Mouse (Mus musculus) yolk sac, embryonic 10.5 days (tissue): Measurements from ENCODE around the gene Klk1b11.
"Not testable (repeated sequence)": the region's sequence is repeated elsewhere in the genome, so short reads cannot be mapped to it uniquely, and the experiment has no call there.

ENCODE experiments used
- DNase-seq: peaks from one replicate; pipeline ENCODE4 v3.0.0-alpha.2; 2017; ENCODE audit warnings: low spot score

The Klk1b11 gene

DNA sequence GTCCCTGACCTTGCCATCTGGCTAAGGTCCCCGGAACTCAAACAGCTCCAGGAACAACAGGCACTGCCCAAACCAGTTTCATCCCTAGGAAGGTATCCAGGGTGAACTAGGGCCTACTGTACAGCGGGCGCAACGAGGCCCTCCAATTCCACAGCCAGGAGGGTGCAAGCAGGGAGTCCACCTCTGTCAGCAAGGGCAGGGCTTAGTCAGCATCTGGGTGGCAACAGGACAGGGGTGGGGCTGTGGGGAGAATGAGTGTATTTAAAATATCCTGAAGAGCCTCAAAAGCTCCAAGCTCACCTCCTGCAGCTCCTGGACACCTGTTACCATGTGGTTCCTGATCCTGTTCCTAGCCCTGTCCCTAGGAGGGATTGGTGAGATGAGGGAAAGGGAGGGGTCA lies at the start of gene Klk1b11:
Gene Klk1b11 (plus strand): TSS at position 301 of the 400 bp plus-strand sequence.
- not testable (repeated sequence) for DNase-seq

DNA sequence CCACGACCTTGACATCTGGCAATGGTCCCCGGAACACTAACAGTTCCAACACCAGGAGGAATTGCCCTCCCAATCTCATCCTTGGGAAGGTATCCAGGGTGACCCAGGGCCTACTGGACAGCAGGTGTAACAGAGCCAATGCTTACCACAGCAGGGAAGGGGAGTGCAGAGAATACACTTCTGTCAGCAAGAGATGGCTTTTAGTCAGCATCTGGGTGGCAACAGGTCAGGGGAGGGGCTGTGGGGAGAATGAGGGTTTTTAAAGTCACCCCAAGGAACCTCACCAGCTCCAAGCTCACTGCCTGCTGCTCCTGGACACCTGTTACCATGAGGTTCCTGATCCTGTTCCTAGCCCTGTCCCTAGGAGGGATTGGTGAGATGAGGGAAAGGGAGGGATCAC lies 45.3 kb upstream of the Klk1b11 start, which contains the start of gene Klk1b8:
Gene Klk1b8 (plus strand): TSS at position 301 of the 400 bp plus-strand sequence.
- DNase-seq = no peak

DNA sequence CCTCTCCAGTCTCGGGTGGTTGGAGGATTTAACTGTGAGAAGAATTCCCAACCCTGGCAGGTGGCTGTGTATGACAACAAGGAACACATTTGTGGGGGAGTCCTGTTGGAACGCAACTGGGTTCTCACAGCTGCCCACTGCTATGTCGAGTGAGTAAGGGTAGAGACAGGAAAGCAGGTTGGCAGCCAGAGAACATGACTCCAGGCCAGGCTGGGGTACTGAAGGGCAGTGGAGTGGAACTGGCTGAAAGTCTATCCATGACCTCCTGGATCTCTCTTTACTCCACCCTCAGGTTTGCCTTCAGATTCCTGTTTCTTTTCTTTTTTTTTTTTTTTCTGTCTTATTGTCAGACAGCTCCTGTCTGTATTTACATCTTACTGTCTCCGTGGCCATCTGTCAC lies 43.0 kb upstream of the Klk1b11 start:
- DNase-seq = no peak

DNA sequence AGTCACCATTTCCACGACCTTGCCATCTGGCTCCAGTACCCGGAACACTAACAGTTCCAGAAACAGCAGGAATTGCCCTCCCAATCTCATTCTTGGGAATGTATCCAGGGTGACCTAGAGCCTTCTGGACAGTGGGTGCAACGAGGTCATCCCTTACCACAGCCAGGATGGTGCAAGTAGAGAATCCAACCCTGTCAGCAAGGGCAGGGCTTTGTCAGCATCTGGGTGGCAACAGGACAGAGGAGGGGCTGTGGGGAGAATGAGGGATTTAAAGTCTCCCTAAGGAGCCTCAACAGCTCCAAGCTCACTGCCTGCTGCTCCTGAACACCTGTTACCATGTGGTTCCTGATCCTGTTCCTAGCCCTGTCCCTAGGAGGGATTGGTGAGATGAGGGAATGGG lies 29.2 kb upstream of the Klk1b11 start, which contains the start of gene Klk1b1:
Gene Klk1b1 (plus strand): TSS at position 301 of the 400 bp plus-strand sequence.
- no peak for DNase-seq

DNA sequence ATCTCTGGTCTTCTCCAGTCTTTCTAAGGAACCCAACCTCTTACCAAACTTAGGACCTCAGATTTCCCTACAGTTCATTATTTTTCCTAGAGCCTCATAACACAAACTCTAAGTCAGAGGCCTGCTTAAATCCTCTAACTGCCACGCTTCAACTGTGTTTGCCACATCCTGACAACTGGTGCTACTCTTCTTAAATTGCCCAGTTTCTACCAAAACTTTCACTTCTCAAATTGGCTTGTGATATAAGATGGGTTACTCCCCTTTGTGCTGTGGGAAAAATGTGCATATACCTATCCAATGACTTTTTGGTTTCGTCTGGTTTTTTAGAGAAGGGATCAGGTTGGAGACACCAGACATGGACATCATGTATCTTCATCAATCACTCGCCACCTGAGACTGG lies 28.6 kb upstream of the Klk1b11 start:
- DNase-seq = no peak

DNA sequence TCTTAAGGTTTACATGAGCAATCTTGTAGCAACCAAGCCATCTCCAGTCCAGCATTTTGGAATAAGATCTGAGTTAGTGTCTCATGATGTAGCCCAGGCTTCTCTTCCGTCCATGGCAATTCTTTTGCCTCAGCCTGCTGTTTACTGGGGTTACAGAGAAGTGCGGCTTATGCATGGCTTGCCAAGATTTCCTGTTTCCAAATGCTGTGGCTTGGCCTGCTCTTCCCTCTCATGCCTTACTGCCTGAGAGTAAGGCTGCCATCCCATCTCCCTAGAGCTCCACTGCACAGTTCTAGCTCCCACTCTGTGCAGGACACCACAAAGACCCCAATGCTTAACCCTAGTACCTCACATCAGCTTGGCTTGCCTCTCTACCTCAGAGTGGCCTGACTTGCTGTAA lies 28.1 kb upstream of the Klk1b11 start:
- DNase-seq = no peak

DNA sequence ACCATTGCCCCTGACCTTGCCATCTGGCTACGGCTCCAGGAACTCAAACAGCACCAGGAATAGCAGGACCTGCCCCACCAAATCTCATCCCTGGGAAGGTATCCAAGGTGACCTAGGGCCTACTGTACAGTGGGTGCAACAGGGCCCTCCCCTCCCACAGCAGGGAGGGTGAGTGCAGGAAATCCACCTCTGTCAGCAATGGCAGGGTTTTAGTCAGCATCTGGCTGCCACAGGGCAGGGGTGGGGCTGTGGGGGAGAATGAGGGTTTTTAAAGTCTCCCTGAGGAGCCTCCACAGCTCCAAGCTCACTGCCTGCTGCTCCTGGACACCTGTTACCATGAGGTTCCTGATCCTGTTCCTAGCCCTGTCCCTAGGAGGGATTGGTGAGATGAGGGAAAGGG lies 19.9 kb upstream of the Klk1b11 start, which contains the start of gene Klk1b9:
Gene Klk1b9 (plus strand): TSS at position 301 of the 400 bp plus-strand sequence.
- DNase-seq = not testable (repeated sequence)

DNA sequence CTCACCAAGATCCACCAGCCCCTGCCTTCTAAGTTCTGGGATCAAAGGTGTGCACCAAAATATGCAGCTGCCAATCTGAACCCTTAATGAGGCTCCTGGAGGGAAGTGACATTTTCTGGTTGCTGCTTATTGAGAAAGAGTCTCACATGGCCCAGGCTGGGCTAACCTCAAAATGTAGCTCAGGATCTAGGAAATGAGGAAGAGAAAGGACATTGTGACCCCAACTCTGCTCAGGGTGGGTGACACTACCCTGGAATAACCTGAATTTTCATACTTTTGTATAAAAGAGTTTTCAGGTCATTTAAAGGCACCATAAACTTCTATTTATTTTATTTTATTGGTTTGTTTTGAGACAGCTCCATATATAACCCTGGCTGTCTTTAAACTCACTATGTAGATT lies 10.0 kb upstream of the Klk1b11 start:
- DNase-seq = no peak

DNA sequence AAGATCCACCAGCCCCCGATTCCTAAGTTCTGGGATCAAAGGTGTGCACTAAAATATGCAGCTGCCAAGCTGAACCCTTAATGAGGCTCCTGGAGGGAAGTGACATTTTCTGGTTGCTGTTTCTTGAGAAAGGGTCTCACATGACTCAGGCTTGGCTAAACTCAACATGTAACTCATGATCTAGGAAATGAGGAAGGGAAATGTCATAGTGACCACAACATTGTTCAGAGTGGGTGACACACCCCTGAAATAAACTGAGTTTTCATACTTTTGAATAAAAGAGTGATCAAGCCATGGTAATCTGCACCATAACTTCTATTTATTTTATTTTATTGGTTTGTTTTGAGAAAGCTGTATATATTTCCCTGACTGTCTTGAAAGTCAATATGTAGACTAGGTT lies 856 bp upstream of the Klk1b11 start:
- not testable (repeated sequence) for DNase-seq

DNA sequence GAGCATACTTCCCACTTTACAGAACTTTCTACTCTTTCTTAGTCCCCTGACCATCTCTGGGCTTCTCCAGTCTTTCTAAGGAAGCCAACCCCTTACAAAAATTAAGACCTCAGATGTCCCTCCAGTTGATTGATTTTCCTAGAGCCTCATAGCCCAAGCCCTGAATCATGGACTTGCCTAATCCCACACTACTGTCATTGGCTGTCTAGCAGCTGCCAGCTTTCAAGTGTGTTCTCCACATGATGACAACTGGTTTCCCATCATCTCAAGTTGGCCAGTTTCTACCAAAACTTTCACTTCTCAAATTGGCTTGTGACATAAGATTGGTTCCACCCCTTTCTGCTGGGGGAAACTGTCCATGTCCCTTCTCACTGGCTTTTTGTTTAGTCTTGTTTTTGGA lies 9.2 kb downstream of the Klk1b11 start:
- no peak for DNase-seq

DNA sequence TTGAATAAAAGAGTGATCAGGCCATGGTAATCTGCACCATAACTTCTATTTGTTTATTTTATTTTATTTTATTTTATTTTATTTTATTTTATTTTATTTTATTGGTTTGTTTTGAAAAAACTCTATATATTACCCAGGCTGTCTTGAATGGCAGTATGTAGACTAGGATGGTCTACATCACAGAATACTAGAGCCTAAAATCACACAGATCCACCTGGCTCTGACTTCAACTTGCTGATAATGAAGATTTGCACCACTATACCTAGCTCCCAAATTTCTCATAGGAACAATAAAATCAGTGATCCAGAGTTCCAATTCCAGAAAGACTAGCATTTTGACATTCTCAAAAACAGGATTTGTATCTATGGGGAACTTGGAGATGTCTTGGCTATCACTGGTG lies 16.2 kb downstream of the Klk1b11 start, which contains the start of gene Klk1b26:
Gene Klk1b26 (plus strand): TSS at position 301 of the 400 bp plus-strand sequence.
- DNase-seq = not testable (repeated sequence)

DNA sequence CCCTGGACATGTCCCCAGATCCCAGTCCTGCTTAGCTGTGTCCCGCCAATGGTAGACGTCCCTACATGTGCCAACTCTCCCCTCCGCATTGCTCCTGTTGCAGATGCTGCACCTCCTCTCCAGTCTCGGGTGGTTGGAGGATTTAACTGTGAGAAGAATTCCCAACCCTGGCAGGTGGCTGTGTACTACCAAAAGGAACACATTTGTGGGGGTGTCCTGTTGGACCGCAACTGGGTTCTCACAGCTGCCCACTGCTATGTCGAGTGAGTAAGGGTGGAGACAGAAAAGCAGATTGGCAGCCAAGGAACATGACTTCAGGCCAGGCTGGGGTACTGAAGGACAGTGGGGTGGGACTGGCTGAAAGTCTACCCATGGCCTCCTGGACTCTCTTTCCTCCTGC lies 19.0 kb downstream of the Klk1b11 start:
- DNase-seq = not testable (repeated sequence)

DNA sequence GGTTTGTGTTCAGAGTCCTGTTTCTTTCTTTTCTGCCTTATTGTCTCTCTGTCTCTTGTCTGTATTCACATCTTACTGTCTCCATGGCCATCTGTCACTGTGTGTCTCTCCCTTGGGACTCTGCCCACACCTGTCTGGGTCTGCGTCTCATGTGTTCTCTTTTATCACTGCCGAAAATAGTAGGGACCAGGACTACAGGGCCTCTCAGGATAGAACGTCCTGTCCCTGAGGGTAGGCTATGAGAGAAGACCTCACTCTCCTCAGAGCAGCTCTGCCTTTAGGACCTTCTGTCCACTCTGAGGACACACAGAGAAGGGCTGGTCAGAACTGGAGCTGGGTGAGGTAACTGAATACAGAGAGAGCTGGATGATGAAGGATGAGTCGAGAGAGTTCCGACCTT lies 19.4 kb downstream of the Klk1b11 start:
- no peak for DNase-seq
